Mouse (Mus musculus): Measurements from ENCODE around the gene Rabl3. TPM values are rescaled to one million over a fixed set of nuclear protein-coding genes. Genes with fewer than 3 reads are reported as not detected.

Rabl3 gene
- polyA plus RNA-seq, 2 experiments = 3.8 to 14.0 TPM

DNA sequence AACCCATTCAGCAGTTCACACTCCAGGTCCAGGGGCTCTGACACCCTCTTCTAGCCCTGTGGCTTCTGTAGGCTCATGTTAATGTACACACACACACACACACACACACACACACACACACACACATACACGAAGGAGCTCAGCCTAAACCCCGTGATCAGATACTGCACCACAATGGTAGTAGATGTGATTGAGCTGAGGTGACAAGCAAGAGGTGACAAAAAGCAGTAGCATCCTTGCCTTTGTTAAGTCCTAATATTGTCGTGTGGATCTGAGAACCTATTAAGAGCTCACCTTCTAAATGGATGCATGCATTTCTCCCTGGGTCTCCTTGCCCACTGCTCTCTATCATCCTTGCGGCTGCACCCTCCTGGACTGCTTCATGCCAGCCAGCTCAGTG, 41.0 kb downstream of the Rabl3 start:
- Histone ChIP-seq H3K4me2 (ENCODE audit: low read depth) (peak overlapping the region; percentile 36), H3K27ac (no peak overlapping the region), H3K36me3 (replicated peaks; ENCODE audit: control insufficient read depth, insufficient read depth, low read depth) (no peaks in the 10 kb centered on the region), H3K27me3 (ENCODE audit: control insufficient read depth, insufficient read depth, low read length) (no peaks in the 10 kb centered on the region), H3K9ac (replicated peaks) (no peak overlapping the region), H3K4me3 (ENCODE audit: insufficient read depth in 1 of 2, low read depth in 2 of 2, low read length in 2 of 2) (peak overlapping the region; percentile 30 to 47), H3K4me1 (replicated peaks; ENCODE audit: control insufficient read depth in 2 of 2, insufficient read depth in 2 of 2, low read length in 1 of 2) (peaks cover 0 to 13% of the 10 kb centered on the region in 2 experiments; a peak in 1 of 4 replicates), H3K9me3 (ENCODE audit: control insufficient read depth, low read length) (no peaks in the 10 kb centered on the region)
- DNase-seq (ENCODE audit: low read depth in 3 of 3, low spot score in 3 of 3) (no peak), ATAC-seq (ENCODE audit: insufficient read depth) (0 out of 2 replicates have a peak, but pooled peaks have one; percentile 34)
- TF ChIP-seq EP300 (IDR thresholded peaks at IDR 0.05; ENCODE audit: low read depth) (no peak), CTCF (IDR thresholded peaks at IDR 0.05; ENCODE audit: low read depth) (no peak)
- 48% methylated on average over 4 of the region's 4 CpGs for WGBS (ENCODE audit: insufficient replicate concordance)

DNA sequence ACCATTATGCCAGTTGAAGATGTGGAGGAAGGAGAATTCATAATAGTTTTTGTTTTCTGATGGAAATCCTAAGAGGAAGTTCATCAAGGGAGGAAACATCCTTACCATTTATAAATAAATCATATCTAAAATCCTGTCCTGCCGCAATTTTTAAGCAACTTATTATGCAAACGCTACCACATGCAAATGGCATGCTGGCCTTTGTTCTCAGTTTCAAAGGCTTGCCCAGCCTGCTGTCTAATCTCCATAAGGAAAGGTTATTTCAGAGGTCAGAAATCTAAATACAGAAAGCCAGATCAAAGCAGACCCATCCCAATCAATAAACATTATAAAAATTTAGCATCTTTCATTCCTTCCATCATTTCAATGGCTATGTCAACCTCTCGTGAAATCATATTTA, 42.2 kb downstream of the Rabl3 start:
- Histone ChIP-seq H3K4me2 (ENCODE audit: low read depth) (peak overlapping the region; percentile 36), H3K9ac (replicated peaks) (no peak overlapping the region), H3K9me3 (ENCODE audit: control insufficient read depth, low read length) (no peaks in the 10 kb centered on the region), H3K4me3 (ENCODE audit: insufficient read depth in 1 of 2, low read depth in 2 of 2, low read length in 2 of 2) (no peak overlapping the region; a peak in 1 of 4 replicates), H3K27ac (no peak overlapping the region), H3K36me3 (replicated peaks; ENCODE audit: control insufficient read depth, insufficient read depth, low read depth) (no peaks in the 10 kb centered on the region), H3K27me3 (ENCODE audit: control insufficient read depth, insufficient read depth, low read length) (no peaks in the 10 kb centered on the region), H3K4me1 (replicated peaks; ENCODE audit: control insufficient read depth in 2 of 2, insufficient read depth in 2 of 2, low read length in 1 of 2) (peaks cover 0 to 13% of the 10 kb centered on the region in 2 experiments; a peak in 1 of 4 replicates)
- TF ChIP-seq EP300 (IDR thresholded peaks at IDR 0.05; ENCODE audit: low read depth) (no peak), CTCF (IDR thresholded peaks at IDR 0.05; ENCODE audit: low read depth) (no peak)
- DNase-seq (ENCODE audit: low read depth in 3 of 3, low spot score in 3 of 3) (no peak), ATAC-seq (ENCODE audit: insufficient read depth) (no peak)
- 58% methylated on average over 3 of the region's 3 CpGs for WGBS (ENCODE audit: insufficient replicate concordance)

DNA sequence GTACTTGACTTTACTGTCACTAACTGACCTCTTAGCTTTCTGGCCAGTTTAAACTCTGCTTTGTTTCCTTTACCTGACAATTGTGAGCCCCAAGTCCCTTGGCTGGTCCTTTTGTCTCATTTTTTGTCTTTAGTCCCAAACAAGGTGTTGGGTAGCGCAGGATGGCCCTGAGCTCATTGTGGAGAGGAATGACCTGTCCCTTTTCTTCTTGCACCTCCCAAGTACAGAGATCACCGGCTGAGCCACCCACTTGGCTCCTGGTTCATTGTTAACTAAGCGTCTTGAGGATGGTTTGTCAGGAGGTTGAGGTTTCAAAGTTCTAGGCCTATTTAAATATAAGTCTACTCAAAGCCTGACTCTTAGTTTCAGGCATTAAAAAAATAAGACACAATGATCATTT, 43.6 kb downstream of the Rabl3 start:
- no peak for ATAC-seq (ENCODE audit: insufficient read depth)
- H3K4me3 ChIP-seq (ENCODE audit: insufficient read depth in 1 of 2, low read depth in 2 of 2, low read length in 2 of 2) = no peak overlapping the region
- WGBS (ENCODE audit: insufficient replicate concordance) = 73% methylated on average over 3 of the region's 3 CpGs
- H3K9me3 ChIP-seq (ENCODE audit: control insufficient read depth, low read length) = no peaks in the 10 kb centered on the region
- no peak overlapping the region for H3K9ac ChIP-seq (replicated peaks)
- H3K27ac ChIP-seq = no peak overlapping the region
- TF ChIP-seq EP300 (IDR thresholded peaks at IDR 0.05; ENCODE audit: low read depth) = no peak
- TF ChIP-seq CTCF (IDR thresholded peaks at IDR 0.05; ENCODE audit: low read depth) = no peak
- no peak overlapping the region; the same call in 1 of the 2 replicates for H3K4me2 ChIP-seq (ENCODE audit: low read depth)
- peaks cover 0 to 13% of the 10 kb centered on the region in 2 experiments; a peak in 1 of 4 replicates for H3K4me1 ChIP-seq (replicated peaks; ENCODE audit: control insufficient read depth in 2 of 2, insufficient read depth in 2 of 2, low read length in 1 of 2)
- DNase-seq (ENCODE audit: low read depth in 3 of 3, low spot score in 3 of 3) = no peak
- H3K36me3 ChIP-seq (replicated peaks; ENCODE audit: control insufficient read depth, insufficient read depth, low read depth) = no peaks in the 10 kb centered on the region
- H3K27me3 ChIP-seq (ENCODE audit: control insufficient read depth, insufficient read depth, low read length) = no peaks in the 10 kb centered on the region

DNA sequence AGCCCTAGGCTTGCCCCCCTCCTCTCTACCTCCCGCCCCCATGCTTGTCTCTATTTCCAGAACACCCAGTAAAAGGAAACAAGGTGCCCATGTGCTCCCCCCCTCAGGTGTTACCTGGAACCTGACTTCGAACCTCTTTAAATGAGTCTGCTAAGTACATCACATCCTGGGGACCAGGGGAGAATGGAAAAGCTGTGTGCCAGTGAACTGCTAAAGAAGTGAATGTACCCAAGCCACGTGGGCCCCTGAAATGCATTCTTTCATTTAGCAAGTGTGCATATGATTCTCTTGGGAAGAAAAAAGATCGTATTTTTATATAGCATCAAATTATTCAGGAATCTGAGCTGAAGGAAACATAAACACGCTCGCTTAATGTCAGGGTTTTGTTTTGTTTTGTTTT, 44.1 kb downstream of the Rabl3 start:
- H3K27ac ChIP-seq = no peak overlapping the region

DNA sequence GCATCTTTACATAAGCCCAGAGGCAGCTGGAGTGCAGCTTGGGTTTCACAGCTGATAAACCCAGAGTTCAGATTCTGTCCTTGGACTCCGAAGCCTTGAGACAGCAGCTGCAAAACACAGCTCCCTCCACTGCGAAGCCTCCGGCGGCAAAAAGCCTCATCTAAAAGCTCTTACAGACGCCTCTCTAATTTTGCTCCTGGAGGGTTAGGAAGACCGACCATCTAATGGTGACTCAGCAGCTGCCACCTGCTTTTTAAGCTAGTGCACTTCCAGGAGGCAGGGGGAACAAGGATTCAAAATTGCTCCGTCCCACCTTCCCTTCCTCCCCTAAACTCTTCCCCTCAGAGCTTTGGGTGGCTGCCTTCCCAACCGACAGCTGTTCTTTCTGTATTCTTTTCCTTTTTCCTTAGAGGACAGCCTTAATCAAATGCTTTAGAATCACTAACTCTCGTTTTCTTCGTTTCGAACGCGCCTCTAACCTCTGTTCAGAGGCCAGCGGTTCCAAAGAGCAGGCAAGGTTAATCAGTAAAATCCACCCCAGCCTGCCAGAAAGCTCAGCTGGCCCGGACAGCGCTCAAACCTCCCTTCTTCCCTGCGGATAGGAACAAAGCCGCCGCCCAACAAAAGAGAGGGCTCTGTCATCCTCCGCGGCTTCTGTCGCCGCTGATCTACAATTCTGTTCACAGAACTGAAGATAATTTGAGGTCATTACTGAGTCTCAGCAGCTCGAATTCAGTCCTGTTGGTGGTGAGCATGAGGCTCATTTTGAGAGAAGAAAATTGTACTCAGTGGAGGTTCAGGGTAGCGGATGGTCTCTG, 44.7 kb downstream of the Rabl3 start:
- no peak overlapping the region; the same call in 1 of the 2 replicates for H3K27ac ChIP-seq
- H3K4me2 ChIP-seq (ENCODE audit: low read depth) = peak overlapping the region; percentile 56
- H3K9me3 ChIP-seq (ENCODE audit: control insufficient read depth, low read length) = no peaks in the 10 kb centered on the region
- peak in 2 of 3 experiments; percentile 4 to 17 for DNase-seq (ENCODE audit: low read depth in 3 of 3, low spot score in 3 of 3)
- peaks cover 0 to 9% of the 10 kb centered on the region in 2 experiments; a peak in 1 of 4 replicates for H3K4me1 ChIP-seq (replicated peaks; ENCODE audit: control insufficient read depth in 2 of 2, insufficient read depth in 2 of 2, low read length in 1 of 2)
- H3K27me3 ChIP-seq (ENCODE audit: control insufficient read depth, insufficient read depth, low read length) = no peaks in the 10 kb centered on the region
- H3K4me3 ChIP-seq (ENCODE audit: insufficient read depth in 1 of 2, low read depth in 2 of 2, low read length in 2 of 2) = 0 out of 4 replicates have a peak overlapping the region, but pooled peaks of 1 of the 2 experiments have one; percentile 3
- H3K9ac ChIP-seq (replicated peaks) = no peak overlapping the region
- H3K36me3 ChIP-seq (replicated peaks; ENCODE audit: control insufficient read depth, insufficient read depth, low read depth) = no peaks in the 10 kb centered on the region
- peak; percentile 49; the same call in 1 of the 2 replicates for ATAC-seq (ENCODE audit: insufficient read depth)
- 6% methylated on average over 25 of the region's 25 CpGs for WGBS (ENCODE audit: insufficient replicate concordance)
- TF ChIP-seq CTCF (IDR thresholded peaks at IDR 0.05; ENCODE audit: low read depth) (no peak), EP300 (IDR thresholded peaks at IDR 0.05; ENCODE audit: low read depth) (no peak)

More for the DNA sequence above, 44.1 kb downstream of the Rabl3 start:
- ATAC-seq (ENCODE audit: insufficient read depth) = no peak
- H3K4me2 ChIP-seq (ENCODE audit: low read depth) = peak overlapping the region; percentile 56
- H3K4me1 ChIP-seq (replicated peaks; ENCODE audit: control insufficient read depth in 2 of 2, insufficient read depth in 2 of 2, low read length in 1 of 2) = peaks cover 0 to 10% of the 10 kb centered on the region in 2 experiments; a peak in 1 of 4 replicates
- no peaks in the 10 kb centered on the region for H3K9me3 ChIP-seq (ENCODE audit: control insufficient read depth, low read length)
- 45% methylated on average over 6 of the region's 6 CpGs for WGBS (ENCODE audit: insufficient replicate concordance)
- 0 out of 4 replicates have a peak overlapping the region, but pooled peaks of 1 of the 2 experiments have one; percentile 3 for H3K4me3 ChIP-seq (ENCODE audit: insufficient read depth in 1 of 2, low read depth in 2 of 2, low read length in 2 of 2)
- H3K36me3 ChIP-seq (replicated peaks; ENCODE audit: control insufficient read depth, insufficient read depth, low read depth) = no peaks in the 10 kb centered on the region
- DNase-seq (ENCODE audit: low read depth in 3 of 3, low spot score in 3 of 3) = no peak
- TF ChIP-seq EP300 (IDR thresholded peaks at IDR 0.05; ENCODE audit: low read depth) (no peak), CTCF (IDR thresholded peaks at IDR 0.05; ENCODE audit: low read depth) (no peak)
- H3K9ac ChIP-seq (replicated peaks) = no peak overlapping the region
- H3K27me3 ChIP-seq (ENCODE audit: control insufficient read depth, insufficient read depth, low read length) = no peaks in the 10 kb centered on the region

Data from liver, embryonic 14.5 days (tissue).